Mouse (Mus musculus) 3T3-L1 (cell line): ENCODE results near the gene Fam81a.

Source experiments
- DNase-seq: peaks from one replicate; pipeline ENCODE4 v3.0.0-alpha.2; 2015; ENCODE audit warnings: low read depth, low spot score

Gene Fam81a

GRCm38 (mm10) chr9:70053411-70053810 is 88.9 kb downstream of the Fam81a start:
- DNase-seq: peak; percentile 73

- DNase-seq: no peak
These were observed 89.6 kb downstream of the Fam81a start for GRCm38 (mm10) chr9:70052730-70053129.

GRCm38 (mm10) chr9:70049839-70050238 is 92.5 kb downstream of the Fam81a start:
- peak; percentile 78 for DNase-seq

DNA sequence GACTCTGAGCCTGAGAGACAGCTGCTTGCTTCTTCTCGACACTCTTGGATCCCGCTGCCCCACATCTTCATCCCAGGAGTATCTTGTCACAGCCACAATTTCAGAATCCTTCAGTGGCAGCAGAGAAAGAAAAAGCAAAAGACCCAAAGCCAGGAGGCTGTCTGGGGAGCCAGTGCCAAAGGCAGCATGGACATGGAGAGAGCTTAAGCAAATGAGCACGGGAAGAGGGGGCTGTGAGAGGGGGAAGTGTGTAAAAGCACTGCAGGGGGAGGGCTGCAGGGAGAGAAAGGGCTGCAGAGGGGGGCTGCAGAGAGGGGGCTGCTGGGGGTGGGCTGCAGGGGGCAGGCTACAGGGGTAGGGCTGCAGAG is 93.0 kb downstream of the Fam81a start:
- no peak for DNase-seq

- peak; percentile 85 for DNase-seq
These were observed 93.5 kb downstream of the Fam81a start for GRCm38 (mm10) chr9:70048751-70049415.

GRCm38 (mm10) chr9:70048280-70048679 is 94.1 kb downstream of the Fam81a start:
- DNase-seq: peak; percentile 56

- peak; percentile 93 for DNase-seq
These were observed 94.5 kb downstream of the Fam81a start for GRCm38 (mm10) chr9:70047839-70048238.

GRCm38 (mm10) chr9:70046255-70046654 is 96.1 kb downstream of the Fam81a start:
- no peak for DNase-seq

DNA sequence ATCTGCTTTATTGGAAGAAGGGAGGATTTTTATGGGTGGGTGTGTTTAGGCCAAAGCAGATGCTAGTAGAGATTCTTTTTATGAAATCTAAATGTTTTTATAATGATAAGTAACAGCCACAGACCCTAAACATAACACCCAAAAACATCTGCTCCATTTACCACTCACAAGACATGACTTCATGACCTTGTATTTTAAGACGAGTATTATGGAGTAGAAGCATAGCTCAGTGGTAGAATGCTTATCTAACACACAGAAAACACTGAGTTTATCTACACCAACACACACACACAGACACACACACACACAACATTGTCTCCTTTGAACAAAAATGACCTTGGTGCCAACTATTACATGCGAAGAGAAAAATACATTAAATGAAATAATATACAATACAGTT is 97.5 kb downstream of the Fam81a start:
- DNase-seq: no peak

GRCm38 (mm10) chr9:70042935-70043334 is 99.4 kb downstream of the Fam81a start:
- no peak for DNase-seq

DNA sequence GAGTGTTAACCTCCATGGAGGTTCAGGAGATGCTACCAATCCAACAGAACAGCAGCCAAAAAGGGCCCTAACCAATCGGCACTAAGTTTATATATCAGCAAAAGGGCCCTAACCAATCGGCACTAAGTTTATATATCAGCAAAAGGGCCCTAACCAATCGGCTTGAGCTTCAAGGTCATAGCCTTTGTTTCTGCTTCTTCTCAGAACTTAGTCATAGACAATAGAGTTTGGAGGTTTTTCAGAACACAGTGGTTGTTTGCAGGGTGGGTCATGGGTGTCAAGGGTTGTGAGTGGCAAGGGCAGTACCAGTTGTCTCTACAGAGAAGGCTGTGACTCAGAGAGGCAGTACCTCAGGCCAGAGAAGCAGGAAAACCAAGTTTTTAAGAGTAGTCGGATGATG is 100.2 kb downstream of the Fam81a start:
- DNase-seq: peak; percentile 64

GRCm38 (mm10) chr9:70040570-70040969 is 101.8 kb downstream of the Fam81a start:
- DNase-seq: no peak

DNA sequence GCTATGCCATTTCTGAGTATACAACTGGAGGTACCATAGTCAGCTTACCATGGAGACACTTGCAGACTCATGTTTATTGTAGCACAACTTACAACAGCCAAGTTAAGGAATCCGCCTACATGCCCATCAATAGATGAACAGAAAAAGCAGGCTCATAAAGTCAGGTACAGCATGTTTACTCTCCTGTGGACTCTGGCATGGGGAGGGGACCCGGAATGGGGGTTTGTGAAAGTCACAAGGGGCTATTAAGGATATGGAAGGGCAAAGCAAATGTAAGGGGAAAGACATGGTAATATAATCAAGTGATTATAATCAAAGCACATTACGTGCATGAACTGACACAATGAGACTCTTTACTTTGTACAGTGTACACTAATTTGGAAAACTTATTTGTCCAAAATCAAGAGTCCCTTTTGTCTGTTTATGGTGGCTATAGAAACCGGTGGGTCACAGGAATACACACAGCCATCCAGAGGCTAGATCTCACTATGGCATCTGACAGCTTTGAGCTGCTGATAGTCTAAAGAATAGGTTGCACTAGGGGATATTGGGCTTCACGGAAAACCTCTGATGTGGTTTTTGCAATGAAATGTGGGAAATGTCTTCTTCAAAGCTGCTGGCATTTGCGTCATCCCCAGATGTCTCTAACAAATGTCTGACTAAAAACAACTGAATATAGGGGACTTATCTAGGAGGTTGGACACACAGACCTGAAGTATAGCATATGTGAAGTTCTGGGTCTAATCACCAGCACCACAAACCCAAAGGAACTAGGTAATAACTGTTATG is 102.6 kb downstream of the Fam81a start:
- no peak for DNase-seq
